Mouse (Mus musculus) left cerebral cortex, postnatal 14 days (tissue): Measurements from ENCODE around the gene Trim24. TPM values are rescaled to one million over a fixed set of nuclear protein-coding genes. Genes with fewer than 3 reads are reported as not detected.
A peak's percentile ranks its signal among the peaks of the same experiment; 100 is the strongest.

ENCODE experiments used
- DNase-seq, 2 experiments: peaks; one replicate each; pipeline ENCODE4 v3.0.0; 2021 to 2022; ENCODE audit warnings: low spot score in 2 of 2, mixed read lengths in 1 of 2
- intact Hi-C: fragments of 180-260 bp; cut with DNase I; formaldehyde crosslinking; loops from one replicate; pipeline ENCODE4 v1.15.1; 2025
- total RNA-seq, 2 experiments: library from RNA; stranded (reverse); gene quantifications; 2 replicates each; pipeline ENCODE4 v1.2.3; 2021

Trim24 gene
- total RNA-seq, 2 experiments from 2014 or later = 32.2 to 32.9 TPM

- intact Hi-C loops = no loop called here
- DNase-seq = no peak
Measured at GRCm38 (mm10) chr6:37857196-37857874, 13.3 kb upstream of the Trim24 start.

- intact Hi-C loops = no loop called here
Measured at GRCm38 (mm10) chr6:37858126-37858525, 12.5 kb upstream of the Trim24 start.

GRCm38 (mm10) chr6:37862893-37863292, 7.7 kb upstream of the Trim24 start:
- no peak for DNase-seq
- intact Hi-C loops = no loop called here

More at GRCm38 (mm10) chr6:37858126-37858525, 12.5 kb upstream of the Trim24 start:
- DNase-seq = no peak

- intact Hi-C loops = no loop called here
Measured at GRCm38 (mm10) chr6:37863961-37864730, 6.5 kb upstream of the Trim24 start.

GRCm38 (mm10) chr6:37871137-37871851, 683 bp downstream of the Trim24 start:
- peak; percentile 43 to 48 for DNase-seq
- intact Hi-C loops = loop anchor here (5.0 to 10.0 kb wide), 2 partner anchors 194 to 279 kb away; no protein-coding TSS in a partner anchor

More at GRCm38 (mm10) chr6:37863961-37864730, 6.5 kb upstream of the Trim24 start:
- DNase-seq = no peak

- peak in 1 of 2 experiments; percentile 34 for DNase-seq
- intact Hi-C loops = loop anchor here (5.0 to 10.0 kb wide), 2 partner anchors 192 to 281 kb away; no protein-coding TSS in a partner anchor
Measured at GRCm38 (mm10) chr6:37872861-37873260, 2.2 kb downstream of the Trim24 start.

- intact Hi-C loops = loop anchor here (5.0 to 10.0 kb wide), 2 partner anchors 191 to 281 kb away; no protein-coding TSS in a partner anchor
- DNase-seq = no peak
Measured at GRCm38 (mm10) chr6:37873731-37874130, 3.1 kb downstream of the Trim24 start.

GRCm38 (mm10) chr6:37878206-37878605, 7.6 kb downstream of the Trim24 start:
- no peak for DNase-seq
- intact Hi-C loops = loop anchor here (10.0 kb wide), 1 partner anchor 187 kb away; no protein-coding TSS in a partner anchor

- DNase-seq = no peak
- intact Hi-C loops = no loop called here
Measured at GRCm38 (mm10) chr6:37880586-37880985, 10.0 kb downstream of the Trim24 start.

- no peak for DNase-seq
- intact Hi-C loops = no loop called here
Measured at GRCm38 (mm10) chr6:37893586-37893985, 23.0 kb downstream of the Trim24 start.

- intact Hi-C loops = no loop called here
- peak; percentile 49 to 56 for DNase-seq
Measured at GRCm38 (mm10) chr6:37895646-37896435, 25.2 kb downstream of the Trim24 start.

- intact Hi-C loops = no loop called here
- DNase-seq = no peak
Measured at GRCm38 (mm10) chr6:37900221-37900620, 29.6 kb downstream of the Trim24 start.

GRCm38 (mm10) chr6:37901791-37902190, 31.2 kb downstream of the Trim24 start:
- intact Hi-C loops = no loop called here
- DNase-seq = no peak

- no peak for DNase-seq
- intact Hi-C loops = no loop called here
Measured at GRCm38 (mm10) chr6:37903810-37904209, 33.2 kb downstream of the Trim24 start.

- intact Hi-C loops = no loop called here
- DNase-seq = no peak
Measured at GRCm38 (mm10) chr6:37913525-37913924, 42.9 kb downstream of the Trim24 start.

GRCm38 (mm10) chr6:37925104-37925503, 54.5 kb downstream of the Trim24 start:
- no peak for DNase-seq
- intact Hi-C loops = no loop called here

- no peak for DNase-seq
- intact Hi-C loops = no loop called here
Measured at GRCm38 (mm10) chr6:37926751-37927150, 56.1 kb downstream of the Trim24 start.

GRCm38 (mm10) chr6:37936498-37936897, 65.9 kb downstream of the Trim24 start:
- intact Hi-C loops = no loop called here
- DNase-seq = no peak

GRCm38 (mm10) chr6:37951306-37951705, 80.7 kb downstream of the Trim24 start:
- no peak for DNase-seq
- intact Hi-C loops = no loop called here
